Mouse (Mus musculus) activated CD4-positive, CD25-positive, alpha-beta regulatory T cell, adult 4 months (primary cell): Measurements from ENCODE around the gene Sectm1b. TPM values are rescaled to one million over a fixed set of nuclear protein-coding genes. Genes with fewer than 3 reads are reported as not detected.

ENCODE experiments used
- ATAC-seq: one replicate; pipeline ENCODE4 v1.8.0; 2017
- polyA plus RNA-seq, 2 experiments: library from polyadenylated mRNA; unstranded; fragments of 100-300 nt; shearing (Covaris generic); gene quantifications; one replicate each; pipeline ENCODE4 v1.2.1; 2017

Gene Sectm1b
- polyA plus RNA-seq, 2 experiments from 2014 or later, result not detected

DNA sequence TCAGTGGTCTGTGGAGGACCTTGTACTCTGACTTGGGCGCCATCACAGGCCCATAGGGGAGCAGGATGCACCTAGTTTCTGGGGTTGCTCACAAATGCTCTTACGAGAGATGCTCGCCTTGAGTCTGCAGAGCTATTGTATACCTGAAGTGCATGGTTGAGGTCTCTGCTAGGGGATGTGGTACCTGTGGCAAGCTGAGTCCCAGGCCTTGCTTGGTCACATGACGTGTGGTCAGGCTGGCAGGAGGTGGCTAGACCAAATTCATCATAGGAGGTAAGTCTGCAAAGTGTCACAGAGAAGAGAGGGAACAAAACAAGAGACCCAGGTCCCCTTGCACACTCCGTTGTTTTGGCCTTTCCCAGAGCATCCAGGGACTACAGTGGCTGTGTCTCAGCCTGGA lies 43.9 kb downstream of the Sectm1b start:
- ATAC-seq, result no peak

DNA sequence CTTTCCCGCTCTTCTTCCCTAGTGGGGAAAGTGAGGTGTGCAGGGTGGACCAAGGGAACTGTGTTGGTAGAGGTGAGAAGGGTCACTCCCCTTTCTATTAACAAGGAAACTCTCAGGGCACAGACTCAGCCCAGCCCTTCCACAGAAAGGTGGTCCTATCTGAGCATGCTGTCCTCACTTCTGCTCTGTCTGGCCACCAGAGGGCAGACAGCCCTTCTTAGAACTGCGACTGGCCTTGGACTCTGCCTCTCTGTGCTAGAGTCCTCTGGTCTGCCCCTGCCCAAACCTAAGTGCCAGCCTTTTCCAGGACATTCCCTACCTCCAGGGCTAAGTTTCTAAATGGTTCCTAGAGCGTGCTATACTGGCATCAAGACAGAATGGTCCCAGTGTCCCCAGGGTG lies 45.7 kb downstream of the Sectm1b start:
- no peak for ATAC-seq

DNA sequence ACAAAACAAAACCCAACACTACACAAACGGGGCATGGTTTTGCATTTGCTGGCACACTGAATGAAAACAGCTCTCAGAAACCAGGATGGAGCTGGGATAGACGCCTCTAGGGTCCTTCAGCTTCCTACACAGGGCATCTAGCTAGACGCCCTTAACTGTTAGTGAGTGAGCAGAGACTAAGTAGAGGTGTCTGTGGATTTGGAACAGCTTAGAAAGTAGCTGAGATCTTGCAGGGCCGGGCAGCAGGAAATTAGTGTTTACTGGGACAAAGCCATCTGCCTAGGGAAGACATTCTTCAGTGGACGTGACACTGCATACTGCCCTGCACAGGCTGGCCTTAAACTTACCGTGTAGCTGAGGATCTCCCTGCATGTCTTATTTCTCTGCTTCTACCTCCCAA lies 47.9 kb downstream of the Sectm1b start:
- no peak for ATAC-seq

DNA sequence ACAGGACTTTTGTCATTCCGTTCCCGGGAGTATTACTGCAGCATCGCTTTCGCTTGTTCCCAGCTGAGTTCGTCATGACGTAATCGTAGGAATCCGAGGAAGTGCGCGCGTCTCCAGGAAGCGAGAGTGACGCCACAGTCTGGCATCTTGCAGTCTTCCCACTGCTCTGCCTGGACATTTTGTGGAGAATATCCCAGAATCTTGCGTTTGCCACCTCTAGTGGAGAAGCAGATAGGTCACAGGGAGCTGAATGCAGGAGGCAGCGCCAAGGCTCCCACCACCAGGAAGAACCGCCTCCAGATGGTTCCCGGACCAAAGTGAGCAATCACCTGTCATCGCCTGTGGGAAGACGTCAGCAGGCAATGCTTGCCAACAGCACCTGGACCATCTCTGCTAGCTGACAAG lies 48.5 kb downstream of the Sectm1b start:
- ATAC-seq, result no peak

DNA sequence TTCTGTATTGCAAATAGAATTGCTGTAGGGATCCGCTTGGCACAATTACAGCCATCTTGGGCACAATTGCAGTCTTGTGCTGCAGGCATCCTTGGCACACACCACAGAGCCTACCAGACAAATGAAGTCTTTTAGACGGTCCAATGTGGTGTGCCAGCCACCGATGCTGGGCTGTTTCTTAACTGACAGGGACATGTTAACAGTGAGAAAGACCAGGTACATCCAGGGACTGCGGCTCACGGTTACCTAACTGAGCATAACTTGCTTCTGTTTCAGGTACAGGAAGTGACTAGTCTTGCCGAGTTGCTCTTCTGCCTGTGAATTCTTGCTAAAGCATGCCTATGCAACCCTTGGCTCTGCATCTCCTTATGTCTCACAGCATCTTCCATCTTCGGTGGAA lies 49.7 kb downstream of the Sectm1b start:
- no peak for ATAC-seq

DNA sequence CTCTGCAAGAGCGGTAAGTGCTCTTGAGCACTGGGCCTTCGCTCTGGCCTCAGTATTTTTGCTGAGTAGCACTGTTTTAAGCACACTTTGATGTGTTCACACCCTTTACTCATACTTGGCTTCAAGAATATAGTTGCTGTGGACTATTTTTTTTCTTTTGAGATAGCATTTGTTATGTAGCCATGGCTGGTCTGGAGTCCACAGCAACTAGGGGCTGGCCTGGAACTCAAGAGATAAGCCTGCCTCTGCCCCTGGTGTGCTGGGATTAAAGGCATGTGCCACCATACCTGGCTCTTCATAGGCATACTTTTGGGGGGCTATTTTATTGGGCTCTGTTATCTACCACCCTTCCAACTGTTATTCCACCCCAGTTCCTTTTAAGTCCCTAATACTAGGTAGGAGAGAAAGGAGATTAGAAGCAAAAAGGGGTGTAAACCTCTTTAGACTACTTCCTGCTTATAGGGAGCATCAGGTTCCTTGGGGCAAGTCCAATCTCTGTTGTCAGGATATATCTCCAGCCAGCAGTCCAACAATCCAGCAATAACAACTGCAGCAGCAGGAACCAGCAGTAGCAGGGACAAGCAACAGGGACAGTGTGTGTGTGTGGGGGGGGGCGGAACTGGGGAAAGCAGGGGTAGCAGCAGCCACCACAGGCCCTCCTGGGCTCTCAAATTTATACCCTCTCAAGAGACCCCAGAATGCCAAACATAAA lies 53.2 kb downstream of the Sectm1b start:
- no peak for ATAC-seq

DNA sequence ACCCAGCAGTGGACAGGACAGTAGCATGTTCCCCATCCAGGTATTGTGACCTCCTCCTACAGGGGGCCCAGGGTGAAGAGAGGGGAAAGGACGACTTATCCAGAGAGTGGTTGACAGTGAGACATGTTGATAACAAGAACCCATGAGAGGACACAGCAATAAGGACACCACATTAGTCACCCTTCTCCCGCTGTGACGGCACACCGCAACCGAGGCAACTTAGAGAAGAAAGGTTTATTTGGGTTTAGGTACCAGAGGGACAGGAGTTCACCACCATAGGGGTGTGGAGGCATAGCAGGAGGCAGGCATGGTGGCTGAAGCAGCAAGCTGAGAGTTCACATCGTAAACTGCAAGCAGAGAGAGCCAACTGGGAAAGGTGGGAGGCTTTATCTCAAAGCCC lies 57.2 kb downstream of the Sectm1b start:
- no peak for ATAC-seq

DNA sequence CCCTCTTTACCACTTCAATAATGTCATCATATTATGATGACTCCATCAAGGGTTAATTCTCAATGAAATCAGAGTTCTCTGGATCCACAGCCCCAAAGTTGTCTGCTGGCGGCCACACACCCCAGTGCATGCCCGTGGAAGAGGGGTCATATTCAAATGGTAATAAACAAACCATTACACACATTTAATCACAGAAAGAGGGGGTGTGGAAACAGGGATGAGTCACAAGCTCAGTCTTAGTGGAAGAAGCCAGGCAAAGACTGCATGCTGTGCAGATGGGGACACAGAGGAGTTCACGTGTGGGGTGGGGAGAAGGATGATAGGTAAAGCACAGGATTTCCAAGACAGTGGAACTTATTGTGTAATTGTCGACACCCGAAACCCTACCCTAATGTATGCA lies 59.1 kb downstream of the Sectm1b start:
- no peak for ATAC-seq

Other genes starting within 250 kb of the Sectm1b start
- 10 to 100 TPM; 28.8 to 40.3 TPM for gene Fasn, start 239.0 kb downstream of the Sectm1b start, polyA plus RNA-seq
- under 1 TPM; 0.41 to 0.46 TPM for gene Ccdc57, start 130.7 kb downstream of the Sectm1b start, polyA plus RNA-seq
- 1 to 10 TPM; 3.8 to 4.0 TPM for gene Slc16a3, start 115.1 kb downstream of the Sectm1b start, polyA plus RNA-seq
- 10 to 100 TPM; 57.0 to 62.6 TPM for gene Csnk1d, start 72.2 kb downstream of the Sectm1b start, polyA plus RNA-seq
- 100 to 1,000 TPM in 1 of 2 experiments, 10 to 100 TPM in 1; 84.3 to 121 TPM for gene Cd7, start 24.2 kb downstream of the Sectm1b start, polyA plus RNA-seq
- not detected for gene Sectm1a, start 17.7 kb upstream of the Sectm1b start, polyA plus RNA-seq
- gene Tex19.2, start 55.1 kb upstream of the Sectm1b start, polyA plus RNA-seq, result not detected
- not detected for gene Tex19.1, start 82.6 kb upstream of the Sectm1b start, polyA plus RNA-seq
- not detected for gene Uts2r, start 96.7 kb upstream of the Sectm1b start, polyA plus RNA-seq
- 1 to 10 TPM; 1.5 to 2.1 TPM for gene Hexdc, start 140.9 kb upstream of the Sectm1b start, polyA plus RNA-seq
- gene Ogfod3, start 141.1 kb upstream of the Sectm1b start, polyA plus RNA-seq, result 1 to 10 TPM; 4.4 to 4.7 TPM
- gene Cybc1, start 165.8 kb upstream of the Sectm1b start, polyA plus RNA-seq, result 10 to 100 TPM; 66.8 to 78.7 TPM
- gene Narf, start 173.7 kb upstream of the Sectm1b start, polyA plus RNA-seq, result 10 to 100 TPM; 20.6 to 33.3 TPM
- gene Foxk2, start 196.4 kb upstream of the Sectm1b start, polyA plus RNA-seq, result 1 to 10 TPM; 5.3 to 6.3 TPM